Mouse (Mus musculus) spleen, adult 12 weeks (tissue): ENCODE measurements around the gene Impdh2.

Experiments
- DNase-seq: peaks from one replicate; pipeline ENCODE4 v3.0.0; 2022; ENCODE audit warnings: low spot score

The Impdh2 gene

GRCm38 (mm10) chr9:108569381-108570206 lies 9.5 kb downstream of the Impdh2 start, which contains the start of gene Dalrd3:
Dalrd3 (plus strand) TSS chr9:108569886.
- peak; percentile 78 for DNase-seq

DNA sequence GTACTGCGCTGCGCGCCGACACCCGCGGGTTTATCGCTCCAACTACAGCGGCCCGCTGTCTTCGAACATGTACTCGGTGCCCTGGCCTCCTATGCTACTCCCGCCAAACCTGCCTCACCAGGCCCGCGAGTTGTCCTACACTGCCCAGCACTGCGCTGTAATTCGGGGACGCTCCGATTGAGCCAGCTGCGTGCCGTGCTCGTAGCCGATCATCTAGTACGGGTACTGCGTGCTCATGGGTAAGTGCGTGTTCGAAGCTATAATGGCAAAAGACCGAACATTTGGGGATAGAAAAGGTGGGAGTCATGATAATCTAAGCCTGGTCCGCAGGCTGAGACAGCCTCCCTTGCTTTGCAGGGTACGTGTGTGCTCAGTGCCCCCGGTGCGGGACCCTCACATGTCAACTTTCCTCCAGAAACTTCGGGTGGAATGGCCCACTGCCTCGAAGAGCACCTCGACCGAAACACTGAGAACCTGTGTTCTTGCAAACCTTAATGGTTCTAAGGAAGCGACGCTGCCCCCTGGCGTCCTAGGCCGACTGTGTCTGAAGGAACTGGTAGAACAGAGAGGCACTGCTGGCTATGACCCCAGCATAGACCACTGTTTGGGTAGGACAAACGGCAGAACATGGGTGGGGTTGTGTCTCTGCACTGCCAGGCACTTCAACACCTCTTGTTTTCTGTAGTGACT lies 10.3 kb downstream of the Impdh2 start:
- DNase-seq = peak; percentile 71

DNA sequence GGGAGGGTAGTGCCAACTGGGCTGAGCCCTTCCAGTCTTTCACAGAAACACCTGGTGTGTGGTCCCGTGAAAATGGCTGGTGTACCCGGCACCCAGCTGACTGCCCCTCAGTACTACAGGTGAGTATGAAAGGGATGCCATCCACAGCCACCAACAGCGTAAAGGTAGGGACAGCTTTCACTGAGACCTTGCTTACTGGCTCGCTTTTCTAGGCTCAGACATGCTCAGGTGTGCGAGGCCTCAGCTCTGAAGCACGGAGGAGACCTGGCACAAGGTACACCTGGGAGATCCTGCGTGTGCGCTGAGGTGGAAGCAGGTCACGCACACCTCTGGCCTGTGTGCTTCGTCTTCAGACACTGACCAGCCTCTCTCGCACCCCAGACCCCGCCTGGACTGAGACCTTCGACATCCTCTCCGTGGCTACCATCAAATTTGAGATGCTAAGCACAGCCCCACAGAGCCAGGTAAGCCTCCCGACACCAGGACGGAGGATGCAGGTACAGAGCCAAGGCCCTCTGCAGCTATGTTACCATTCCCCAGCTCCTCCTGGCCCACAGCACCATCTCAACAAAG lies 11.4 kb downstream of the Impdh2 start:
- no peak for DNase-seq

- DNase-seq = no peak
Observed at GRCm38 (mm10) chr9:108572321-108572720, 12.2 kb downstream of the Impdh2 start.

- no peak for DNase-seq
Observed at GRCm38 (mm10) chr9:108573774-108574690, 13.9 kb downstream of the Impdh2 start.

DNA sequence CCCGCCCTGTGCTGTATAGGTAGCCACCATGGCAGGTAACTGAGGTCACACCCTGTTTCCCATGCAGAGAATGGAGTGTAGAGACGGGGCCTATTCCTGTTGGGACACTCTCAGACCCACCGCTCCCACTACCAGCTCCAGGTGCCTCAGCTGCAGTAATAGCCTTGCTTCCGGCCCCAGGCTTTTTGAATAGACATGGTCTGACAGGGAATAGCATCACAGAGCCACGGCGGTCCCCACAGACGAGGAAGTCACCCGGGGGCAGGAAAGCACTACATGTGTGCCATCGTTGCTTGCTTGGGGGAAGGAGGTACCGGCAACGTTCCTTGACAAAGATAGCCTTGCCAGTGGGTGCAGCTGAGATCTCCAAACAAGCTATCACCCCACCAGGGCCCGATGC lies 14.8 kb downstream of the Impdh2 start:
- DNase-seq = no peak

- no peak for DNase-seq
Observed at GRCm38 (mm10) chr9:108575321-108576297, 15.5 kb downstream of the Impdh2 start.

- DNase-seq = no peak
Observed at GRCm38 (mm10) chr9:108577025-108577424, 16.9 kb downstream of the Impdh2 start.

- DNase-seq = no peak
Observed at GRCm38 (mm10) chr9:108577934-108578544, 18.0 kb downstream of the Impdh2 start.

- DNase-seq = peak; percentile 74
Observed at GRCm38 (mm10) chr9:108578545-108579343, 18.7 kb downstream of the Impdh2 start, which contains the start of gene Wdr6. Wdr6 (minus strand) TSS chr9:108578739.

GRCm38 (mm10) chr9:108579344-108579690 lies 19.2 kb downstream of the Impdh2 start:
- DNase-seq = no peak

DNA sequence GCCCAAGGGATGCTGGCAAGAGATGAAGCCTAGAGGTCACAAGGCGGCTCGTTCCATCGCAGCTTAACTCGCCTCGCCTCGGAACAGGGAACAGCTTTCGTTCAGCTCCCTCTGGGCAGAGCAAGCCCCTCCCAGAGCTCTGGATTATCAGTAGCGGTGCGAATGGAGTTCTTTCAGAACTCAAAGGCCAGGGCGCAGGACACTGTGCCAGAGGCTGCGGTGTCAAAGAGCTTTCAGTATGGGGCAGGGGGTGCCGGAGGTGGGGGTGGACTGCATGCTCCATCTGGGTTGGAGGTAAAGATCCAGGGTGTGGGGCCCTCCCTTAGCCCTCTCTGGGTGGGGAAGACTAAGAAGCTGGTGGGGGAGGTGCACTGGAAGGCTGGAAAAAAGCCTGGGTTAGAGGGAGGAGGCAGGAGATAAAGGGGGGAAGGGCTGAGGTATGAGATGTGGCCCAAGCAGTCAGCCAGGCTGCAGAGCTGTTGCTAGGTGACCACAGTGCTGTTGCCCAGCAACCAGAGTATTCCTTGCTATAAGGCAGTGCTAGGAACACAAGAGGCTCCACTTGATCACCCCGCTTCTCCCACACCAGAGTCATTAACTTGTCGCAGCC lies 27.6 kb downstream of the Impdh2 start:
- DNase-seq = no peak

DNA sequence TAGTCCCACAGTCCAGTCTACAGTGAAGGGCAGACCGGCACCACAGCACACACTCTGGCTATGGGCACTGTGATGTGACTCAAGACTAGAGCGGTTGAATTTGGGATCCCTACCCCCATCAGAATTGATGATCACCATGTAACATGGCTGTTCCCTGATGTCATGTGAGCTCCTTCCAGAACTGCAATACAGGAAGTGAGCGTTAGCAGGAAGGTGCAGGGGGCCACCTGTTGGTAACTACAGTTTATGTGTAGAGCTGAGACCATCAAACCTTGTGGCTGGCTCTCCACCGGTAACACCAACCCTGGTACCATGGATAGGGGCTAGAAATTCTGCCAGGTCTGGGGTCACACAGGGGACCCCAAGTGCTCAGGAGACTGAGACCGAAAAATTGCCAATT lies 29.1 kb downstream of the Impdh2 start:
- no peak for DNase-seq

DNA sequence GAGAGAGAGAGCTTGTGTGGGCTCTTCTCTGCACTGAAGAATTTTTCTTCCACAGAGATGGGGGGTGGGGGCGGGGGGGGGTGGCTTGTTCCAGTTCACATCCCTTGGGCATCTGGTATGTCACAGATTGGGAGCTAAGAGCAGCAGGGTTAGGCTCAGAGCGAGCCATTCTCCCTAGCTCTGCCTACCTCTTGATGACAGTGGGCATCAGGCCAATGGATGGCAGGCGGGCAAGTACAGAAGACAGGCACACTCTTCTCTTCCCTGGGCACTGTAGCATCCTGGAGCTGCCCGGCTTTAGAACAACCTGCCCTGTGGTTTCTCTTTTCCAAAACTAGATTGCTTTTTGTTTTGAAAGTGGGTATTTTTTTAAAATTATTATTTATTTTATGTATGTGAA lies 31.4 kb downstream of the Impdh2 start:
- DNase-seq = no peak

- no peak for DNase-seq
Observed at GRCm38 (mm10) chr9:108594354-108594753, 34.3 kb downstream of the Impdh2 start.

DNA sequence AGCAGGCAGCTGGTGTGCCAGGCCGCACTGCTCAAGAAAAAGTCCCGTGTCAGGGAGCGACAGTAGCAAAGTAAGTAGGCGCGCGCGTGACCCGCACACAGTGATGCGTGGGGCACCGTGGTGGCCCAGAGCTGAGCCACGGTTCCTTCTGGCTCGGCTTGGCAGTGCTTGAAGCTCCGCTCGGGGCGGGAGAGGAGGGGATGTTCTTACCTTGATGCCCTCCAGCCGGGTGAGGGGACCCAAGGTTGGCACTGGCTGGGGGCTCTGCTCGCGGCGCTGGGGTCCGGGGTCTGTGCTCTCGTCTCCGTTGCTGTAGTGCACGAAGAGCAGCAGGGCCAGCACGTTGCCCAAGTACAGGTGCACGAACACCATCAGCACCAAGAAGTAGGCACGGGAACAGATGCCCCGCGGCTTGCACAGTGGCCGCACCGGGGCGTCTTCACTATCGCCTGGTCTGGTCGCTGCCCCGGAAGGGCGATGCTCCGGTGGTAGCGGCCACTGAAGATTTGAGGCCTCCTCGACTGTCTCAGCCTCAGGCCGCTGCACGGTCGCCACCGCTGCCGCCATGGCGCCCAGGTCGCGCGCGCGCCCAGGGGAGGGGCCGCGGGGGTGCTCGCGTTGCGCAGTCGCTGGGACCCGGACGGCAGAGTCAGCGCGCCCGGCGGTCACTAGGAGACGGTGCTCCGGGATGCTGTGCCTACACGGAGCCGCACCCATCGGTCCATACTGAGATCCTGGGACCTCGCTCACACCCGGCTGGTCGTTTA lies 37.1 kb downstream of the Impdh2 start, which contains the start of gene P4htm:
TSS of gene P4htm (minus strand) at position 670 of the 767 bp plus-strand sequence.
- no peak for DNase-seq

DNA sequence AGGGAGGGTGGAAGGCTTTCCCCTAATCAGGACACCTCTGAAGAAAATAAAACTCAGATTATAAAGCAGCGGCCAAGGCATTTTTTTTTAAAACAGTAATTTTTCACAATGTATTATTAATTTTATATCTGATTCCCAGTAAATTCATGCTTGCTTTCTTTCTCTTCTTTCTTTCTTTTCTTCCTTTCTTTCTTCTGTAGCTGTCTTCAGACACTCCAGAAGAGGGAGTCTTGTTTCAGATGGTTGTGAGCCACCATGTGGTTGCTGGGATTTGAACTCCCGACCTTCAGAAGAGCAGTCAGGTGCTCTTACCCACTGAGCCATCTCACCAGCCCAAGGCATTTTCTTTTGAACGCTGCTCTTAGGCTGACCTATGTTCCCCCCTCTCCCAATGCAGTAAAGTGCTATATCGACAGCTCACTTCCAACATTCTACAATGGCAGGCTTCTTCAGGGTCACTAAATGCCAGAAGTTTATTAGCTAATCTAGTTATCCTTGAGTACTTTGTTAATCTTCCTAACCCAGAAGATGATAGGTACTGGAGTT lies 39.0 kb downstream of the Impdh2 start:
- DNase-seq = no peak

DNA sequence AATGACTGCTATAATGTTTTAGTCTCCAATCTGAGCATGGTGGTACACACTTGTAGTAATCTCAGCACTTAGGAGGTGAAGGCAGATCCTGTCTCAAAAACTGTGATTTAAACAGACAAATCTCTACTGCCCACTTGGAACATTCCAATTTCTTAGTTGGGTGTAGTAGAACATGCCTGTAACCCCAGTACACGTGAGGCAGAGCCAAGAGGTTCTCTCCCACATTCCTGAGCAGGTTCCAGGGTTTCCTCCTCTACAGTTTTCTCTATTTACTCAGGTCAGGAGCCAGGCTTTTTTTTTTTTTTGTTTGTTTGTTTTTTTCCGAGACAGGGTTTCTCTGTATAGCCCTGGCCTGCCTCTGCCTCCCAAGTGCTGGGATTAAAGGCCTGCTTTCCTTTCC lies 39.9 kb downstream of the Impdh2 start:
- no peak for DNase-seq
